Mouse (Mus musculus) MEL (cell line): ENCODE results near the gene Gys1.

Source experiments
- CHD2 ChIP-seq: IDR thresholded peaks from 2 replicates; pipeline ENCODE4 v1.6.1; 2011; ENCODE audit warnings: low read length, improper control_type of control experiment
- CTCF ChIP-seq, 3 experiments: IDR thresholded peaks in 2 of 3; conservative IDR thresholded peaks in 1 of 3; 2 replicates each; pipeline ENCODE4 v1.5.1; 2011 to 2012; ENCODE audit warnings: low read length in 3 of 3, low read depth in 2 of 3, mild to moderate bottlenecking in 2 of 3, improper control_type of control experiment in 1 of 3, inconsistent platforms in 1 of 3, mixed read lengths in 1 of 3, moderate library complexity in 1 of 3; ENCODE audit not compliant: control insufficient read depth in 1 of 3, insufficient read depth in 1 of 3, poor library complexity in 1 of 3, severe bottlenecking in 1 of 3
- MAX ChIP-seq: IDR thresholded peaks from 2 replicates; pipeline ENCODE4 v1.6.1; 2011; ENCODE audit warnings: low read length, improper control_type of control experiment
- NELFE ChIP-seq: IDR thresholded peaks from 2 replicates; pipeline ENCODE4 v1.6.1; 2011; ENCODE audit warnings: low read depth, low read length, improper control_type of control experiment
- POLR2A ChIP-seq, 2 experiments: IDR thresholded peaks; 2 replicates each; pipeline ENCODE4 v1.6.1; 2011 to 2012; ENCODE audit warnings: low read length in 2 of 2, mild to moderate bottlenecking in 2 of 2, control low read depth in 1 of 2, improper control_type of control experiment in 1 of 2, low read depth in 1 of 2, moderate library complexity in 1 of 2; ENCODE audit not compliant: control insufficient read depth in 1 of 2, insufficient read depth in 1 of 2, poor library complexity in 1 of 2
- POLR2AphosphoS2 ChIP-seq: IDR thresholded peaks from 2 replicates; pipeline ENCODE4 v1.6.1; 2011; ENCODE audit warnings: low read length, improper control_type of control experiment
- RAD21 ChIP-seq: IDR thresholded peaks from 2 replicates; pipeline ENCODE4 v1.6.1; 2011; ENCODE audit warnings: mild to moderate bottlenecking, low read depth, low read length, improper control_type of control experiment
- TCF12 ChIP-seq: IDR thresholded peaks from 2 replicates; pipeline ENCODE4 v1.6.1; 2014; ENCODE audit warnings: low read depth, mild to moderate bottlenecking, inconsistent platforms, low read length, improper control_type of control experiment, moderate library complexity
- ZNF384 ChIP-seq: IDR thresholded peaks from 2 replicates; pipeline ENCODE4 v1.6.1; 2012; ENCODE audit warnings: low read depth, mild to moderate bottlenecking, inconsistent platforms, low read length, improper control_type of control experiment

GRCm38 (mm10) chr7:45443526-45444420 lies 9.1 kb downstream of the Gys1 start:
- TF ChIP-seq POLR2A (IDR thresholded peaks at IDR 0.05; ENCODE audit: control insufficient read depth in 1 of 2, insufficient read depth in 1 of 2, low read depth in 1 of 2, low read length in 2 of 2, poor library complexity in 1 of 2) (no peak), ZNF384 (no peak), RAD21 (no peak), POLR2AphosphoS2 (no peak), TCF12 (no peak), MAX (no peak), CTCF (IDR thresholded peaks at IDR 0.05 in 2 of 3, conservative IDR thresholded peaks at IDR 0.05 in 1 of 3; ENCODE audit: control insufficient read depth in 1 of 3, insufficient read depth in 1 of 3, low read depth in 2 of 3, low read length in 3 of 3, poor library complexity in 1 of 3, severe bottlenecking in 1 of 3) (no peak), CHD2 (no peak), NELFE (no peak)
